Mouse (Mus musculus): ENCODE measurements around the gene Il10rb.
"Not testable (repeated sequence)": the region's sequence is repeated elsewhere in the genome, so short reads cannot be mapped to it uniquely, and the experiment has no call there.

Il10rb gene

GRCm38 (mm10) chr16:91416357-91416756, 10.4 kb downstream of the Il10rb start:
- DNase-seq (ENCODE audit: low read depth, low spot score), result no peak

GRCm38 (mm10) chr16:91416938-91417337, 11.0 kb downstream of the Il10rb start:
- DNase-seq (ENCODE audit: low read depth, low spot score), result no peak

- DNase-seq (ENCODE audit: low read depth, low spot score), result no peak
These were observed 12.6 kb downstream of the Il10rb start for GRCm38 (mm10) chr16:91418531-91418930.

GRCm38 (mm10) chr16:91425816-91426215, 19.9 kb downstream of the Il10rb start:
- DNase-seq (ENCODE audit: low read depth, low spot score), result peak; percentile 57

- DNase-seq (ENCODE audit: low read depth, low spot score), result no peak
These were observed 20.6 kb downstream of the Il10rb start for GRCm38 (mm10) chr16:91426586-91426985.

GRCm38 (mm10) chr16:91427461-91427860, 21.5 kb downstream of the Il10rb start:
- no peak for DNase-seq (ENCODE audit: low read depth, low spot score)

GRCm38 (mm10) chr16:91428259-91428865, 22.4 kb downstream of the Il10rb start:
- DNase-seq (ENCODE audit: low read depth, low spot score), result no peak

GRCm38 (mm10) chr16:91432720-91433328, 26.9 kb downstream of the Il10rb start:
- peak; percentile 49 for DNase-seq (ENCODE audit: low read depth, low spot score)

- DNase-seq (ENCODE audit: low read depth, low spot score), result no peak
These were observed 27.5 kb downstream of the Il10rb start for GRCm38 (mm10) chr16:91433329-91433933.

GRCm38 (mm10) chr16:91434119-91434518, 28.2 kb downstream of the Il10rb start:
- no peak for DNase-seq (ENCODE audit: low read depth, low spot score)

- DNase-seq (ENCODE audit: low read depth, low spot score), result no peak
These were observed 32.1 kb downstream of the Il10rb start for GRCm38 (mm10) chr16:91438081-91438480.

- not testable (repeated sequence) for DNase-seq (ENCODE audit: low read depth, low spot score)
These were observed 32.6 kb downstream of the Il10rb start for GRCm38 (mm10) chr16:91438599-91438998.

- no peak for DNase-seq (ENCODE audit: low read depth, low spot score)
These were observed 35.4 kb downstream of the Il10rb start for GRCm38 (mm10) chr16:91441366-91441765.

- no peak for DNase-seq (ENCODE audit: low read depth, low spot score)
These were observed 35.9 kb downstream of the Il10rb start for GRCm38 (mm10) chr16:91441811-91442240.

GRCm38 (mm10) chr16:91442446-91442845, 36.5 kb downstream of the Il10rb start:
- no peak for DNase-seq (ENCODE audit: low read depth, low spot score)

GRCm38 (mm10) chr16:91443211-91443611, 37.2 kb downstream of the Il10rb start:
- DNase-seq (ENCODE audit: low read depth, low spot score), result no peak

- no peak for DNase-seq (ENCODE audit: low read depth, low spot score)
These were observed 38.9 kb downstream of the Il10rb start for GRCm38 (mm10) chr16:91444847-91445246.

- DNase-seq (ENCODE audit: low read depth, low spot score), result no peak
These were observed 39.6 kb downstream of the Il10rb start for GRCm38 (mm10) chr16:91445566-91445965.

- no peak for DNase-seq (ENCODE audit: low read depth, low spot score)
These were observed 41.0 kb downstream of the Il10rb start for GRCm38 (mm10) chr16:91446778-91447511.

GRCm38 (mm10) chr16:91447512-91447900, 41.5 kb downstream of the Il10rb start:
- DNase-seq (ENCODE audit: low read depth, low spot score), result no peak

- no peak for DNase-seq (ENCODE audit: low read depth, low spot score)
These were observed 42.1 kb downstream of the Il10rb start for GRCm38 (mm10) chr16:91448088-91448487.

GRCm38 (mm10) chr16:91448895-91449294, 42.9 kb downstream of the Il10rb start:
- DNase-seq (ENCODE audit: low read depth, low spot score), result no peak

Data from ZHBTc4 (cell line).